Mouse (Mus musculus) liver, embryonic 18 days (tissue): Measurements from ENCODE around the gene Gtf3c3. TPM values are rescaled to one million over a fixed set of nuclear protein-coding genes. Genes with fewer than 3 reads are reported as not detected.

Experiments
- polyA plus RNA-seq: library from polyadenylated mRNA; depleted of rRNA; stranded (reverse); fragments of >200 nt; gene quantifications from 2 replicates; pipeline ENCODE4 v1.2.3, GENCODE M21; 2012; rRNA removed

The Gtf3c3 gene
- 4.1 and 4.3 TPM in 2 replicates for polyA plus RNA-seq

DNA sequence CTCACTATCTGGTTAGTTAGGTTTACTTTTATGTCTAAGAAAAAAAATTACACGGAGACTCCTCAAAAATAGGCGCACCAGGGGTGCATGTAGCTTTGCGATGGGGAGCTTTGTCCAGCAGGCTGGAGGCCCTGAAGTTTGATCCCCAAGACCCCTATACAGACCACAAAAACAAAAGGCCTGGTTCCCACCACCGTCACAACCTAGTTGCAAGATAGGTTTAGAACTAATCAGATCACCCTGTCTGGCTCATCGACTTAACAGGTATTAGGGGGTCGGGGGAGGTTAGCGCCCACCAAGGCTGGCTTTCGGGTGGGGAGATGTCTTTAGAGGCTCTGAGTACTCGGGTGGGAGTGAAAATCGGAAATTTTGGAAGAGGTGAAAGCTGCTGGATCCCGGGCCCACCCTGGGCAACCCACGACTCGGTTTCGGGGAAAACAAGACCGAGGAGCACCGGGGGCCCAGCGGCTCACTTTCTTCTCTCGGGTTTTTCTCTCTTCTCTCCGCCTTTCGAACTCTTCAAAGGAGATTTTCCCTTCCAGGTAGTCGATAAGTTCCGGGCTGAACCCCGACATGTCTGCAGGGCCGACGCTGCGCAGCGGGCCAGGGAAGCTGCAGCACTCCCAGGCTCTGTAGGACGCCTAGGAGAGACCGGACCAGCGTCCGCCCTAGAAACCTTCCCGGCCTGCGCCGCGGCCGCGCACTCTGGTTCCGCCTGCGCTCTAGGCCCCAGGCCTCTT is at the start of gene Gtf3c3:
Gene Gtf3c3, minus strand, starts transcription at position 632 of the 740 bp plus-strand sequence.

Other genes with a start within 250 kb of the Gtf3c3 start
- gene Hecw2, start 243.8 kb downstream of the Gtf3c3 start, polyA plus RNA-seq = 0.42 and 0.56 TPM in 2 replicates
- gene Ccdc150, start 188.3 kb downstream of the Gtf3c3 start, polyA plus RNA-seq = 0.20 and 0.24 TPM in 2 replicates
- 1.4 and 1.6 TPM in 2 replicates for gene Pgap1, start 118.7 kb upstream of the Gtf3c3 start, polyA plus RNA-seq